Comparison of ENCODE assay signal across 30 mouse cellular contexts in genomic region chr13:58922174-58922573, GRCm38 (mm10).
DNase-seq lines count a peak whose midpoint lies in the region; ATAC-seq and TF ChIP-seq lines count a peak whose summit lies in the region.
"Had no signal": no experiment of that assay in that cellular context is flagged by ENCODE, and none has a peak within 500 bp of the region (broad histone marks: within the 10 kb centered on the region; RNA-seq: fewer than 3 reads in every experiment).

No protein-coding gene starts in this region.

- H3K4me1 ChIP-seq in forebrain, postnatal 0 days (ENCODE audit: insufficient read depth), result peaks cover 6% of the 10 kb centered on the region; the same call in 1 of the 2 replicates
- peaks cover 22% of the 10 kb centered on the region for H3K4me1 ChIP-seq in forebrain, embryonic 13.5 days
- H3K4me1 ChIP-seq in neural tube, embryonic 15.5 days, result peaks cover 18% of the 10 kb centered on the region; the same call in 1 of the 2 replicates
- H3K4me1 ChIP-seq: embryonic facial prominence, embryonic 15.5 days; heart, embryonic 12.5 days; liver, embryonic 13.5 days; megakaryocyte, embryonic 14.5 days; neural tube, embryonic 13.5 days had no signal

- H3K4me3 ChIP-seq in forebrain, postnatal 0 days (ENCODE audit: low read depth, low read length), result no peak overlapping the region
- H3K4me3 ChIP-seq in forebrain, embryonic 13.5 days, result no peak overlapping the region
- no peak overlapping the region for H3K4me3 ChIP-seq in neural tube, embryonic 15.5 days (replicated peaks)
- H3K4me3 ChIP-seq: embryonic facial prominence, embryonic 15.5 days; forebrain, embryonic 12.5 days; heart, embryonic 12.5 days; limb, embryonic 15.5 days; liver, embryonic 13.5 days; midbrain, embryonic 12.5 days; myocyte; neural tube, embryonic 13.5 days had no signal

- no peaks in the 10 kb centered on the region for H3K9me3 ChIP-seq in forebrain, postnatal 0 days (ENCODE audit: low read length)
- no peaks in the 10 kb centered on the region for H3K9me3 ChIP-seq in forebrain, embryonic 13.5 days (replicated peaks)
- no peaks in the 10 kb centered on the region for H3K9me3 ChIP-seq in neural tube, embryonic 15.5 days (replicated peaks)
- H3K9me3 ChIP-seq: embryonic facial prominence, embryonic 15.5 days; forebrain, embryonic 12.5 days; heart, embryonic 12.5 days; limb, embryonic 15.5 days; liver, embryonic 13.5 days; midbrain, embryonic 12.5 days; neural tube, embryonic 13.5 days had no signal

- no peak overlapping the region for H3K9ac ChIP-seq in forebrain, postnatal 0 days
- H3K9ac ChIP-seq in forebrain, embryonic 13.5 days, result no peak overlapping the region
- no peak overlapping the region for H3K9ac ChIP-seq in neural tube, embryonic 15.5 days (replicated peaks)
- H3K9ac ChIP-seq: embryonic facial prominence, embryonic 15.5 days; forebrain, embryonic 12.5 days; heart, embryonic 12.5 days; hindbrain, embryonic 14.5 days; limb, embryonic 15.5 days; liver, embryonic 13.5 days; midbrain, embryonic 12.5 days; neural tube, embryonic 13.5 days had no signal

- peak; percentile 36; the same call in 1 of the 2 replicates for ATAC-seq in forebrain, postnatal 0 days
- ATAC-seq in forebrain, embryonic 13.5 days, result no peak
- ATAC-seq in neural tube, embryonic 15.5 days (ENCODE audit: low FRiP score), result no peak
- ATAC-seq in activated CD4-positive, CD25-positive, alpha-beta regulatory T cell, adult 4 months, result no peak
- ATAC-seq: intestine, postnatal 0 days; lung, postnatal 0 days had no signal

- 55% methylated on average over 15 of the region's 15 CpGs for WGBS in forebrain, postnatal 0 days
- WGBS in forebrain, embryonic 13.5 days, result 88% methylated on average over 15 of the region's 15 CpGs
- WGBS in neural tube, embryonic 15.5 days, result 68% methylated on average over 15 of the region's 15 CpGs

- TF ChIP-seq CTCF in forebrain, postnatal 0 days (IDR thresholded peaks at IDR 0.05; ENCODE audit: low read depth), result no peak

- no peaks in the 10 kb centered on the region for H3K27me3 ChIP-seq in forebrain, postnatal 0 days (ENCODE audit: insufficient read depth, low read length)
- H3K27me3 ChIP-seq in forebrain, embryonic 13.5 days, result no peaks in the 10 kb centered on the region; the same call in 1 of the 2 replicates
- no peaks in the 10 kb centered on the region for H3K27me3 ChIP-seq in neural tube, embryonic 15.5 days (replicated peaks)
- H3K27me3 ChIP-seq: embryonic facial prominence, embryonic 15.5 days; forebrain, embryonic 12.5 days; heart, embryonic 12.5 days; limb, embryonic 15.5 days; liver, embryonic 13.5 days; megakaryocyte, embryonic 14.5 days; midbrain, embryonic 12.5 days; neural tube, embryonic 13.5 days had no signal

- peak; percentile 42 for DNase-seq in forebrain, postnatal 0 days
- DNase-seq in neural tube, embryonic 10.5 days (ENCODE audit: extremely low spot score, low spot score), result no peak
- DNase-seq in cerebellum, adult 8-10 months, result peak; percentile 57
- no peak for DNase-seq in spleen, postnatal 4 days (ENCODE audit: low spot score in 2 of 2)
- DNase-seq: adrenal gland, adult 2 months; adrenal gland, postnatal 36 days; B cell, adult 2 months; gastrocnemius, postnatal 25 days; heart, adult 11 months; kidney, adult 9 months; kidney, postnatal 10 days; left cerebral cortex, postnatal 4 days; liver, embryonic 13.5 days; lung, adult 18-20 months; lung, postnatal 4 days; thymus, postnatal 4 days had no signal

- 0 out of 2 replicates have a peak overlapping the region, but pooled peaks have one; percentile 45 for H3K27ac ChIP-seq in forebrain, postnatal 0 days (ENCODE audit: low read depth, low read length)
- no peak overlapping the region for H3K27ac ChIP-seq in forebrain, embryonic 13.5 days
- H3K27ac ChIP-seq in neural tube, embryonic 15.5 days (replicated peaks), result 0 out of 2 replicates have a peak overlapping the region, but pooled peaks have one; percentile 13
- H3K27ac ChIP-seq: embryonic facial prominence, embryonic 15.5 days; hindbrain, embryonic 14.5 days; limb, embryonic 15.5 days; liver, embryonic 13.5 days; midbrain, embryonic 12.5 days; neural tube, embryonic 13.5 days had no signal

- no peak overlapping the region for H3K4me2 ChIP-seq in forebrain, postnatal 0 days (ENCODE audit: low read depth)
- H3K4me2 ChIP-seq in forebrain, embryonic 13.5 days, result no peak overlapping the region
- H3K4me2 ChIP-seq in neural tube, embryonic 15.5 days, result no peak overlapping the region
- H3K4me2 ChIP-seq: embryonic facial prominence, embryonic 15.5 days; forebrain, embryonic 12.5 days; heart, embryonic 12.5 days; hindbrain, embryonic 14.5 days; limb, embryonic 15.5 days; liver, embryonic 13.5 days; midbrain, embryonic 12.5 days; neural tube, embryonic 13.5 days had no signal

- no peaks in the 10 kb centered on the region for H3K36me3 ChIP-seq in forebrain, postnatal 0 days (ENCODE audit: insufficient read depth)
- H3K36me3 ChIP-seq in forebrain, embryonic 13.5 days (ENCODE audit: poor library complexity, severe bottlenecking), result no peaks in the 10 kb centered on the region
- H3K36me3 ChIP-seq in neural tube, embryonic 15.5 days, result no peaks in the 10 kb centered on the region
- H3K36me3 ChIP-seq: embryonic facial prominence, embryonic 15.5 days; forebrain, embryonic 12.5 days; heart, embryonic 12.5 days; limb, embryonic 15.5 days; liver, embryonic 13.5 days; midbrain, embryonic 12.5 days; neural tube, embryonic 13.5 days had no signal

Comparison
In these comparisons a context has a peak if more than half of its experiments do, and no peak if none do; other contexts are left out.
1. DNase-seq: peak in forebrain, postnatal 0 days (single experiment) and cerebellum, adult 8-10 months (single experiment); none in neural tube, embryonic 10.5 days (single experiment) and spleen, postnatal 4 days (0 of 2).